Mouse (Mus musculus): ENCODE data around the gene Trim25. TPM values are rescaled to one million over a fixed set of nuclear protein-coding genes. Genes with fewer than 3 reads are reported as not detected.

Gene Trim25
- polyA plus RNA-seq (2012; rRNA removed): 4.3 and 4.4 TPM in 2 replicates

DNA sequence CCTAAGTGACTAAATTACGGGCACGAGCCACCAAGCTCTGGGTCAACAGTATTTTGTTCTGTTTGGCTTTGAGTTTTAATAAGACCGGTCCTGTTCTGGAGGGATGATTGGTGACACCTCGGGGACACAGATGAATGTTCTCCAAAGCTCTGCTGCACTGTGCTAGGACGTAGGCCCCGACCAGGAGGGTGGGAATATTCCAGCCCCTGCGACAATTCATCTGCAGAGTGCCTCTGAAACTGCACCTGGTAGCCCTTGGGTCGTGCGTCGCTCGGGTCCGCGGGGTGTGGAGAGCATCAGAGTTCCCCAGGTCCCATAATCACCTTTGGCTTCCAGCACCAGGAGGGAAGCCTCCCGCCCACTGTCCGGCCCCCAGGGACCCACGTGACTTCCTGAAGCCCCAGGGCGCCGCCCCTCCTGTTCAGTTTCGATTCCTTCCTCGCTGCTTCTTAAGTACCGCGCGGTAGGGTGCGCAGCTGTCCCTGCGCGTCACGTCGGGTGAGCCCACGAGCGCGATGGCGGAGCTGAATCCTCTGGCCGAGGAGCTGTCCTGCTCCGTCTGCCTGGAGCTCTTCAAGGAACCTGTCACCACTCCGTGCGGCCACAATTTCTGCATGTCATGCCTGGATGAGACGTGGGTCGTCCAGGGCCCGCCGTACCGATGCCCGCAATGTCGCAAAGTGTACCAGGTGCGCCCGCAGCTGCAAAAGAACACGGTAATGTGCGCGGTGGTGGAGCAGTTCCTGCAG lies at the start of gene Trim25:
TSS of gene Trim25 (plus strand) at position 403 of the 749 bp plus-strand sequence.
- DNase-seq (ENCODE audit: extremely low spot score in 1 of 2, low spot score in 1 of 2): peak in 1 of 2 experiments; percentile 46

GRCm38 (mm10) chr11:88949802-88950639 lies 49.2 kb upstream of the Trim25 start:
- DNase-seq (ENCODE audit: extremely low spot score in 1 of 2, low spot score in 1 of 2): no peak

- DNase-seq (ENCODE audit: extremely low spot score in 1 of 2, low spot score in 1 of 2): no peak
These were observed 48.4 kb upstream of the Trim25 start for GRCm38 (mm10) chr11:88950640-88951250.

DNA sequence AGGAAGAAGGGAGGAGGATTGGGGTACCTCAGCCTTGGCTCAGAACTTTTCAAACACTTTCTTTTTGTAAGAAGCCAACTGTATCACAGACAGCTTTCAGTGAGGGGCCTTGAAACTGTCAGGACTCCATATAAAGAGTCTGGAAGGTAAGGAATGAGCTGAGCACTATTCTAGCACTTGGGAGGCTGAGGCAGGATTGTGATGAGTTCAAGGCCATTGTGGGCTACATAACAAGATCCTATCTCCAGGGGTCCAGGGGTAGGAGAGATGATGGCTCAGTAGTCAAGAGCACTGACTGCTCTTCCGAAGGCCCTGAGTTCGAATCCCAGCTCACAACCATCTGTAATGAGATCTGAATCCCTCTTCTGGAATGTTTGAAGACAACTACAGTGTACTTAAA lies 47.6 kb upstream of the Trim25 start:
- no peak for DNase-seq (ENCODE audit: extremely low spot score in 1 of 2, low spot score in 1 of 2)

DNA sequence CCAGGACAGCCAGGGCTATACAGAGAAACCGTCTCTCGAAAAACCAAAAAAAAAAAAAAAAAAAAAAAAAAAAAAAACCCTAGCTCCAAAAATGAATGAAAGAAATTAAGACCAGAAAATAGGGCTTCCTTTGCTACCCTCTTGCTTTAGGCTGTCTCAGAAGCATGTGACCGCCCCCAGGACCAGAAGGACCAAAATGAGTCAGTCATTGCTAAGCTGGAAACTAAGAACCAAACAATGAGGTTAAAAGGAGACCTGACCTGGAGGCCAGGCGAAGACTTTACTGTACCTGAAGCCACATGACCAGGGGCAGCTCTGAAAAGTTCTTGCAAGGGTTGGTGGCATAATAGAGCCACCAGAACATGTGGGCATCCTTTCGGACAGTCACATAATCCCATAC lies 47.1 kb upstream of the Trim25 start:
- DNase-seq (ENCODE audit: extremely low spot score in 1 of 2, low spot score in 1 of 2): no peak

DNA sequence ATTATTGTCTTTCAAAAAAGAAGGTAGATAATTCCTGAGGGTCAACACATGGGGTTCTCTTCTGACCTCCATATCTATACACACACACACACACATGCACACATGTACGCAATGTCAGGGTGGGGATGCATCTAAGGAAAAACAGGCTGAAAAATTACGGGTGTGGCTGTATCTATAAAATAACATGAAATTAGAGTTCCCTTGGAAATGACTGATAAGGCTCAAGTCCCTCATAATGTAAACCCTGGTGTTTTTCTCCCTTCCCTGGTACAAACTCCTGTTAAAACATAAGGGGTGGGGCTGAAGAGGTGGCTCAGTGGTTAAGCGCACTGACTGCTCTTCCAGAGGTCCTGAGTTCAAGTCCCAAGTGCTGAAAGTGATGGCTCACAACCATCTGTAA lies 45.6 kb upstream of the Trim25 start:
- DNase-seq (ENCODE audit: extremely low spot score in 1 of 2, low spot score in 1 of 2): no peak

DNA sequence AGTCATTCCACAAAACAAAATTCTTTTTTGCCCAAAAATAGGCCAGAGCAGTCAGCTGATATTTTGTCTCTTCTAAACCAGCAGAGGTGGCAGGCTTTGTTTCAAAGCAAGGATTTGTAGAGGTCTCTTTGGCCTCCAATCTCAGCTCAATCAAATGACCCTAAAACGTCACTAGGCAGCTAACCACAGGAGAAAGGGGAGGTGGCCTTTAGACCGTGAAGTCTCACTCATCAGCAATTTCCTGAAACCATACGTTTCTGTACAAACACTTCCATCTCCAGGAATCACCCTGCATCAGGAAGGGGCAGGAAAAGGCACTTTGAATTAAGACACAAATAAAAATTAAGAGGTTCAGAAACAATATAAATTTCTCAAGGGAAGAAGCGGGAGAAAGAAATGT lies 44.4 kb upstream of the Trim25 start:
- DNase-seq (ENCODE audit: extremely low spot score in 1 of 2, low spot score in 1 of 2): peak in 1 of 2 experiments; percentile 26

DNA sequence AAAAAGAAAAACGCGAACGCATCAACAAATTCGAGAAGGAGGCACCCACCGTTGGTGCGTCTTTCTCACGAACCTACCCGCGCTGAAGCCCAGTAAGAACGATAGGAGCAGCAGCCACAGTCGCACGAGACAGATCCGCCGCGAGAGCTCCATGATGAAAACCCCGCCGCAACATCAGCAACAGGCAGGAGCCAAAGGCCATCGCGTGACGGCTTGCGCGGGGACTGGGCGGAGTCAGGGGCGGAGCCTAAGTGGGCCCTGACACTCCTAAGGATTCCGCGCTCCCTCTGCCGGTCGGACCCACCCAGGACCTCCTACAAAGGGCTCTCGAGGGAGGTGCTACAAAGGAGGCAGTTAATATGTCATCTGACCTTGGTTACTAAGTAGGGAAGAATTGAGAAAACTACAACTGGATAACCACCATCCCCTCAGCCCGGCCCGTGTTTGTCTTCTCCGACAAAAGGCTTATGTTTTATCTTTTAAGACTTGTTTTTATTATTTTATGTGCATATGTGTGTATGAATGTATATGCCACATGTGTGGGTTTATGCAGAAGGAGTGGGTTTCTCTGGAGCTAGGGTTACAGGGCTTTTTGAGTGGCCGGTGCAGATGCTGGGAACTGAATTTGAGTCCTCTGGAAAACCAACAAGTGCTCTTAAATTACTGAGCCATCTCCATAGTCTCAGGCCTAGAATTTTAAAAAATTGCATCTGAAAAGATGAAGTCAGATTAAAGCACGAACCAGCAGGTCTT lies 43.8 kb upstream of the Trim25 start, which contains the start of gene Scpep1:
TSS of gene Scpep1 (minus strand) at position 249 of the 753 bp plus-strand sequence.
- DNase-seq (ENCODE audit: extremely low spot score in 1 of 2, low spot score in 1 of 2): peak; percentile 89 to 97

DNA sequence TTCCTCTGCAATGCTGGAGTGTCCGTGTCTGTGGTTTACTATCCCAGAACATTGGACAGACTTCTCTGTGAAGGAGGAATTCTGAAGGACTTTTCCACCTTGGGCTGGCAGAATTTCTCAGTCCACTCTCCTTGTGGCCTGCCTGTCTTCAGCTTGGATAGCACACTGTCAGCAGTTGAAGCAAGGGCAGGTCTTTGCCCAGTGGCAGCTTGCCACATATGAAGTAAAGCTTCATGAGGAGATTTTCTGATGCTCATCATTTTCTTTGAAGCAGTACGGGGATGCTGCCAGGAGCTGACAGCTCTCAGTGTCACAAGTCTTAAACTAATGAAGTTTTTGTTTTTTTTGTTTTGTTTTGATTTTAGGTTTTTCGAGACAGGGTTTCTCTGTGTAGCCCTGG lies 40.3 kb upstream of the Trim25 start:
- no peak for DNase-seq (ENCODE audit: extremely low spot score in 1 of 2, low spot score in 1 of 2)

- no peak for DNase-seq (ENCODE audit: extremely low spot score in 1 of 2, low spot score in 1 of 2)
These were observed 32.3 kb upstream of the Trim25 start, which contains the start of gene Elobl for GRCm38 (mm10) chr11:88966881-88967361. Gene Elobl (minus strand): TSS chr11:88966931.

DNA sequence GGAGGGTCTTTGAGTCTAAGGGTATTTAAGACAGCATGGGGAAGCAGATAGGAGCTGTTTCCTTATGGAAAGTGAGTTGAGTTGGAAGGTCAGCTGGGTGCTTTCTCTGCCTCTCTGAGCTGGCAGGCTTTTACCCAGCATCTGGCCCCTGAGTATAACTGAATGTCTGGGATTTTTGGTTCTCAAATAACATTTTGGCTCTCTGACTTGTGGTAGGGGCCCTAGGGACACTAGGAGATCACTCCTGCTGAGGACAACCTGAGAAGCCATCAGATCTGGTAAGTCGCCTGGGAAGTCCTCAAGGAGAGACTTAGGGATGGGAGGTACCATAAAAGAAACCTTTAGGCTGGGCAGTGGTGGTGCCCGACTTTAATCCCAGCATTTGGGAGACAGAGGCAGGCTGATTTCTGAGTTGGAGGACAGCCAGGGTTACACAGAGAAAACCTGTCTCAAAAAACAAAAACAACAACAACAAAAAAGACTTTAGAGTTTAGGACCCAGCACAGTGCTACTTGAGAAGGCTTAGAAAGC lies 28.9 kb upstream of the Trim25 start, which contains the start of gene Coil:
TSS of gene Coil (plus strand) at position 51 of the 531 bp plus-strand sequence.
- DNase-seq (ENCODE audit: extremely low spot score in 1 of 2, low spot score in 1 of 2): no peak

DNA sequence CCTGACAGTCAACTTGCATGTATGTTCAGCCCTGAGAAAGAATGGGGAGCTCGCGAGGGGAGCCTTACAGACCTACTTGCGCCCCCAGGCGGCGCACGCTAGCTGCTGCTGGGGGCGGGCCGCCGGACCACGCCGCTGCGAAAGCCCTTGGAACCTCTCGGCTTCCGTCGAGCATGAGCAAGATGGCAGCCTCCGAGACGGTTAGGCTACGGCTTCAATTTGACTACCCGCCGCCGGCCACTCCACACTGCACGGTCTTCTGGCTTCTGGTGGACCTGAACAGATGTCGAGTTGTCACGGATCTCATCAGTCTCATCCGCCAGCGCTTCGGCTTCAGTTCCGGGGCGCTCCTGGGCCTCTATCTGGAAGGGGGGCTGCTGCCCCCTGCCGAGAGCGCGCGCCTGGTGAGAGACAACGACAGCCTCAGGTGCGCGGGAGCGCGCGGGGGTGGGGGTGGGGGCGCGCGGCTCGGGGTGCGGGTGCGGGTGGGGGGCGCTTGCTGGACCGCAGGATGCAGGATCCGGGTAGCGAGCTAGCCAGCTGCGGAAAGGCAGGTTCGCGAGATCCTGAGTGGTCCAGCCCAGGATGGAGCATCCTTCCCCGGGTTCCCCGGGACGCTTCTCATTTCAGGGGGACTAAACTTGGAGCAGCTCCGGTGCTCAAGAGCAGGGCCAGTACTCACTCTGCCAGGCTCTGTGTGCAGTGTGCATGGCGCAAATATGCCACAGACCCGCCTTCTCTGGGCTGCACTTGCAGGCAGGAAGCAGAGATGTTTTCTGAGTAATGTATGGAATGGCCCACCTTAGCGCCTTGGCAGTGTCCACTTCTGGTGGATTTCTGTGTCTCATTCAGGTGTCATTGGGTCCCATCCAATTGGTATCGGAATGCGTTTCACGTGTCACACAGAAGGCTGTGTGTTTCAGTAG lies 25.1 kb upstream of the Trim25 start:
- peak; percentile 87 to 97 for DNase-seq (ENCODE audit: extremely low spot score in 1 of 2, low spot score in 1 of 2)

DNA sequence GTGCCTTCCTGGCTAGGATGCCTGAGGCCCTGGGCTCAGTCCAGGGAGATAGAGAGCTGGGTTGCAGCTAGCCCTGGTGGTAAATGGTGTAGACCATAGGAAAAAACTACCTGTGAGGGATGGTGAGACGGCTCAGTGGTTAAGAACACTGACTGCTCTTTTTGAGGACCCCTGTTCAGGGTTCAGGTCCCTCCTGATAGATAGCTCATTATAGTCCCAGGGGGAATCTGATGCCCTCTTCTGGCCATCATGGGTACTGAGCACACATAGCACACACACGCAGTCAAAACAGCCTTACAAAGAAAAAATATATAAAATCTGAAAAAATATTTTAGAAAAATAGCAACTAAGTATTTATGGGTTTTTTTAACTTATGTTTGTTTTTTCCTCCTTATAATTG lies 22.9 kb upstream of the Trim25 start:
- DNase-seq (ENCODE audit: extremely low spot score in 1 of 2, low spot score in 1 of 2): no peak

- DNase-seq (ENCODE audit: extremely low spot score in 1 of 2, low spot score in 1 of 2): no peak
These were observed 22.0 kb upstream of the Trim25 start for GRCm38 (mm10) chr11:88977188-88977587.

- DNase-seq (ENCODE audit: extremely low spot score in 1 of 2, low spot score in 1 of 2): no peak
These were observed 17.8 kb upstream of the Trim25 start for GRCm38 (mm10) chr11:88981337-88981736.

DNA sequence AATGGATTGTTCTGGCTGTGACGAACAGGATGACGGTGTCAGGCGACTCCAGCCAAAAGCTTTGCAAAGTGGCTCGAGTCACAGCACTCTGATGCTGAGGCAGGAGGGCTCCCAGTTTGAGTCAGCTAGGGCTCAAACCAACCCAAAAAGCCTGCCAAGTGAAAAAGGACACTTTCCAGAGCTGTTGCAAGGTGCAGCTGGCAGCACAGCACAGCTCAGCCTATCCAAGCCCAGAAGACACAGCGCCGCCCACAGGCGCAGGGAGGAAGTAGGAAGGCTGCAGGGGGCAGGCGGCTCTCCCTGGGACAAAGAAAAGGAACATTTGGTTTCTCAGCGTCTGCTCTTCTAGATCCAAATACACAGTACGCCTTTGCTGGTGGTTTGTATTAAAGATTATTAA lies 12.6 kb upstream of the Trim25 start:
- DNase-seq (ENCODE audit: extremely low spot score in 1 of 2, low spot score in 1 of 2): no peak

DNA sequence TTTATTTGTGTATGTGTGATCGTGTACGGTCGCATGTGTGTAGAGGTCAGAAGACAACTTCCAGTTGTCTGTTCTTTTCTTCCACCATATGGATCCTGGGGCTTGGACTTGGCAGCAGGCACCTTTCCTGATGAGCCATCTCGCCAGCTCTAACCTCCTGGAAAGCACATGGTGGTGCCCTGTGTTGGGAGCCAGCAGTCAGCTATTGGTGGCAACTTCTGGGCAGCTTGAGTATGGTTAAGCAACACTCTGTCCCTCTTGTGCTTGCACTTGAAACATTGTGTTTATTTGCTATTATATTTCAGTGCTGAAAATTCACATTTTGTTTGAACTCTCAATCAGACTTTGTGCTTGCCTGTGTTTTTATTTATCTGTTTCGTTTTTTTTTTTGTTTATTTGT lies 10.2 kb upstream of the Trim25 start:
- no peak for DNase-seq (ENCODE audit: extremely low spot score in 1 of 2, low spot score in 1 of 2)

DNA sequence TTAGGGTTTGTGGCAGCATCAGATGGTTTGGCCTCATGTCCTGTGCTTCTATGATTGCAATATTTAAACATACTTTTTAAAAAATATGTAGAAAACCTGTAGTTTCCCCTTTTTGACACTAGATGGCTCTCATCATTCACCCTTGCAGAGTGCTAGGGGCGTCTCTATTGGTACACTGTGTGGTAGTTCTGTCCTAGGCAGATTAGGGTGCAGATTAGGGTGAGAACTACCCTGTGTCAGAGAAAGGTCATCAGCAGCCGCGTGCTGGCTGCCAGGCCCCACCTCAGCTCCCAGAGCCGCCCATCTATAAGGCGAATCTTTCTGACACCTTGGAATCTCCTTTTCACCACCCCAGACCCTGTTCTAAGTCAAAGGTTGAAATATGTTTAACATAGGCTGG lies 9.6 kb upstream of the Trim25 start:
- DNase-seq (ENCODE audit: extremely low spot score in 1 of 2, low spot score in 1 of 2): peak in 1 of 2 experiments; percentile 42

DNA sequence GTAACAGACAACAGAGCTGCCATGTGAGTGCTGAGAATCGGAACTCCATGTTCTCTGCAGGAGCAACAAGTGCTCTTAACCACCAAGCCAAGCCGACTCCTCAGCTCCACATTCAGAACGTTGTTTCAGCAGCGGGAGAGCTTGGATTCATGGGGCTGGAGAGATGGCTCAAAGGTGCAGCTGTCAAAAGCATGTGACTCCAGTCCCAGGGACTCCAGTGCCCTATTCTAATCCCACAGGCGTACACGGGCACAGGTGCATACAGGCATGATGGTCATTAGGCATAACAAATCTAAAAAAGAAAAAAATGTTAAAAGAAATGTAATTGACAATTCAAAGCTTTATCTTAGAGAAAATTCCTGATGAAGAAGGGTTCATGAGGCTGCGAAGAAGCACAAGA lies 6.0 kb upstream of the Trim25 start:
- DNase-seq (ENCODE audit: extremely low spot score in 1 of 2, low spot score in 1 of 2): no peak
